Mouse (Mus musculus) fat pad, adult 2 months (tissue): ENCODE data around the gene Trex1.

ENCODE experiments used
- DNase-seq: peaks from one replicate; pipeline ENCODE4 v3.0.0-alpha.2; 2011; ENCODE audit warnings: low read depth, low spot score; ENCODE audit errors: extremely low read depth

The Trex1 gene

DNA sequence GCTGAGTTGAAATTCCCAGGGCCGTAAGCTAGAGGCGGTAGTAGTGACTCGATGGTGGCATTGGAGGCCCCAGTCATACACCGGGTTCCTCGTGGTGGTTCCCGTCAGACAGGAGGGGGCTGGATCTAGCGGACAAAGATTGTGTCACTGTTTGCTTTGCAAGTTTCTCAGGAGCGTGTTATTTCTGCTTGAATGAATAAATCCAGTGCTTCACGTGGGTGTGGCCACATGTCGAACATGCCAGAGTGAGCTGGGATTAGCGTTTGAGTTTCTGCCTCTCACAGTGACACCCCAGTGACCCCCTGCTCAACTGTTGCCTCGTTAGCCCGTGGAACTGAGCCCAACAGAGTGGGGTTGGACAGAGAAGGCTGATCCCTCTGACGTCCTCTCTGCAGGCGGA, 30.9 kb upstream of the Trex1 start:
- DNase-seq = no peak

DNA sequence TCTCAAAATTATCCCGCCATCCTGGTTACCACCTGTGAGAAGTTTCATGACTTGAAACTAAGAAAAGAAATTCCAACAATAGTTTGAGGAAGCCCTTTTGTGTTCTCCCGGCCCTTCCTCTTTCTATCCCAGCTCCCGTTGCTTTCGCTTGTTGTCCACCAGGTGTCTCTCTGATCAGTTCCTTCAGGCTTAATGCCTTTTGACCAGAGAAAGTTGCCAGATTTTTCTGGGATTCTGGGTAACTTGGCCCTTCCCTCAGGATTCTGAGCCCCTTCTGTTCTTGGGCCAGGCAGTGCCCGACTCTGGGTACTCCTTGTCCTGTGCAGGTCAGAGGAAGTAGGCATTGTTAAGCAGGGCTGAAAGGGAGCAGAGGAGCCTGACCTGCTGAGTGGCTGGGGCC, 28.5 kb upstream of the Trex1 start:
- DNase-seq = no peak

DNA sequence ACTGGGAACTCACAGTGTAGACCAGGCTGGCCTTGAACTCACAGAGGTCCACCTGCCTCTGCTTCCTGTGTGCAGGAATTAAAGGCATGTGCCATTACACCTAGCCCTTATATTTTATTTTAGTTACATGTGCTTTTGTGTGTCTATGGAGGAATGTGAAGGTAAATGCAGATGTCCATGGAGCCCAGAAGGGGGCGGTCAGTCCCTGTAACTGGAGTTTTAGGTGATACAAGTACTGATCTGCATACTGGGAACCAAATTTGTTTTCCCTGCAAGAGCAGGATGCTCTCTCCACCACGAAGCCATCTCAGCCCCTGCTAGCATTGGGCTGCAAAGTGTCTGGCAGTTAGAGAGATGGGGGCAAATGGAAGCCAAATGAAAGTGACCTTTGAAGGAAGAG, 25.4 kb upstream of the Trex1 start:
- DNase-seq = no peak

DNA sequence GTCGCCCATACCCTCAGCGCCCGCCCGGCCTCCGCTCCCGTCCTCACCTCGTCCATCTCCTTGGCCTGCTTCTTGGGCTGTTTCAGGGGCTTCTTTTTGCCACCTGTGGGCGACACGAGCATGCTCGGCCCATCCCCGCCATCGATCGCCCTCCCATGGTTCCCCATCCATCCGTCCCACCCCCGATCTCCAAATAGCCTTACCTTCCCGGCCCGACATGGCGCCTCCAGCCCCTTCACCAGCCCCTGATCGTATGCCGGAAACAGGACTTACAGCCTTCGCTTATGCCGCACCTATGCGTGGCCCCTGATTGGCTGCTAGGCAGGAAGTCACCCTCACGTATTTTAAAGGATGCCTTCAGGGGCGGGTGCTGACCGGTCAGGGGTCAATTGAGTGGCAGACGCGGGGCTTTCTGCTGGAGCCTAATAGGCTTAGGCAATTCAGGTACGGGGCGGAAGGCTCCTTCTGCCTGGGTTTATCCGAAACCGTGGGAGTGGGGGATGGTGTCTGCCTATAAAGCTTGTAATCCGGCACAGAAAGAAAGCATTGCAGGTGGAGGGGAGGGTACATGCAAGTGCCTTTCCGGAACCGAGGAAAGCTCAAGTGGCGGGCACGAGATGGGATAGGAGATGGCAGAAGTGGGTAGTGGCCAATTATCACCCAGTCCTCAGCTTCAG, 22.7 kb upstream of the Trex1 start, which contains the start of the genes Ccdc51 and Tma7:
Gene Ccdc51 (plus strand): TSS at position 370 of the 677 bp plus-strand sequence.
Gene Tma7 (minus strand): TSS at position 464 of the 677 bp plus-strand sequence.
- no peak for DNase-seq

DNA sequence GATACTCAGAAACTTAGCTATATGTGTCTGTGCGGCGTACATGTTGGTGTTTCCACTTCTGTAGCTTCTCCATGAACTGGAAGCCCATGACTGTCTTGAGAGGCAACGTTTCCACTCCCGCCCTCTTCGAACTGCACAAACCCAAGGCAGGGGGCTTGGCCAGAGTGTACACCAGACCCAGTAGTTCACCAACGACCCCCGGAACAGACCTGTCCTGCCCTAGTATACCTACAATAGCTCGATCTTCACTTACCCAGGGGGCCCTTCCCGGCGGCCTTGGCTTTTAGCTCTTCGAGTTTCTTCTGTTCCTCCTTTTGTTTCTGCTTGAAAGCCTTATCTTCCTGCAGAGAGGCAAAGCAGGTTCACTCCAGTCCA, 22.2 kb upstream of the Trex1 start:
- DNase-seq = no peak

DNA sequence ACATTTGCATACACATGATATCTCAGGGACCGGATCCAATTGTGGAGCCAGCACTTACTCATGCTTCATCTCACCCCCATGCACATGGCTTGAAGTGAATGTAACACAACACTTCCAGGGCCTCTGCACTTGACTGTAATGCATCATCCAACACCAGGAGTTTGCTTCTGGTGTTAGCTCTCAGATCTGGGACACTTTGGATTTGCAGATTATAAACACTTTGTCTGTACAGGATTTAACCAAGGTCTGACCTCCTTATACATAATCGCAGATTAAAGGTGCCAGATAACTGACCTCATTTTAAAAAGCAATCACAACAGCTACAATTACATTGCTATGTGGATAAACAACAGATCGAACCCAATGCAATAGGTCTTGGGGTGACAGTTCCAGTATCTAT, 21.0 kb upstream of the Trex1 start:
- DNase-seq = no peak

DNA sequence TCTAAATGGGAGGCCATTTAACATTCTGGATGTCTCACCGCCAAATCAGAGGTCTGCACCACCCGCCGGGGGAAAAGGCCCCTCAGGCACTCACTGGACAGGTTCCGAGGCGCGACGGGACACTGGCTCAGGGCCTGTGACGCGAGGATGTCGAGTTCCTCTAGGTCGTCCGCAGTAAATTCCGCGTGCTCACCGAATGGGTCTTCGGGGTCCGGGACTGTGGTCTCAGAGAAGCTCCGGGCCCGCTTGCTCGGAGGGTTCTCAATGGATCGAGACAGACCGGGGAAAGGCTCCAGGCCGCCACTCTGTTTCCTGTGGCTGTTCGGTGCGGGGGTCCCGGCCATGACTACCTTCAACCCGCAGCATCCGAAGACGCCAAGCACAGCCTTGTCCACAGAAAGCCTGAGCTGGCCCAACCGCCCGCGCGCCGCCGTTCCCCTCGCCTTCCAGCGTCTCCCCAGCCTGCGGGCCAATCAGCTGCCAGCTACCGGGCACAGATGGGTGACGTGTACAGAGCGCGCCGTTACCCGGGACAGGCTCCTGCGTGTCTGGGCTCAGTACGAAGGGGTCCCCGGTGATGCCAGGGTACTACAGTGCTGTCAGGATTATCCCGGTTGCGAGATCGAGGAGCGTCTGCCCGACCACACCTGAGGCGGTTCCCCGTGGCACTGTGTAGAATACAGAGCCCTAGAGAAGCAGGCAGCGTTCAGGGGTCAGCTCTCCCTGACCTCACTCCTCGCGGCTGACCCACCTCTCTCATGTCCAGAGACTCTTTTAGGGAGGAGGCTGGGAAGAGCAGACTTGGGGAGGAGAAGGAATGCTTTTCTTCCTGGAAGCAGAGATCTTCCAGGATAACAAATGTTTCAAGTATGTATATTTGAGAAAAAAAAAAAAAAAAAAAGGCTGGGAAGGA, 14.4 kb upstream of the Trex1 start, which contains the start of gene Atrip:
Gene Atrip (minus strand): TSS at position 464 of the 913 bp plus-strand sequence.
- no peak for DNase-seq

DNA sequence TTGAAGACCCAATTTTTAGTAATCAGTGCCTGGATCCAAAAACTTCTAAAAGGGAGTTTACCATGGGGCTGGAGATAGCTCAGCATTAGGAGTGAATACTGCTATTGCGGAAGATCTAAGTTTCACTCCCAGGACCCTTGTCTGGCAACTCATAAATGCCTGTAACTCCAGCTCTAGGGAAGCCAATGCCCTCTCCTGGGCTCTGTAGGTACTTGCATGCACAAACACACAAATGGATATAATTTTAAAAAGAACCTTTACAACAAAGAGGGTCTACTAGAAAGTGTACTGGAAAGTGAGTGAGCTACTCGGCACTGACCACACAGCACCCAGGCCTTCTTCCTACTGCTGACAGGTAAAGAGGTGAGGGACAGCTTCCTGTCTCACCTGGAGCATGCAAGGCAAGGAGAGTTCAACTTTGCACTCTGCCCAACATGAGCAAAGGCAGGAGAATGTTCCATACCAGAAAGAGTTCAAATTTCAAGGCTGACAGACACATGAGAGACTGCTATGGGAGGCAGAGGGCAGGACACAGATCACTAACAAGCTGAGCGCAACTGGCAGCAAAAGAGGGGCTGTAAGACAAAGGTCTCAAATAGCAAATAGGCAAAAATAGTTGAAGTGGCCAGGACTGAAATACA, 8.7 kb upstream of the Trex1 start:
- DNase-seq = no peak

DNA sequence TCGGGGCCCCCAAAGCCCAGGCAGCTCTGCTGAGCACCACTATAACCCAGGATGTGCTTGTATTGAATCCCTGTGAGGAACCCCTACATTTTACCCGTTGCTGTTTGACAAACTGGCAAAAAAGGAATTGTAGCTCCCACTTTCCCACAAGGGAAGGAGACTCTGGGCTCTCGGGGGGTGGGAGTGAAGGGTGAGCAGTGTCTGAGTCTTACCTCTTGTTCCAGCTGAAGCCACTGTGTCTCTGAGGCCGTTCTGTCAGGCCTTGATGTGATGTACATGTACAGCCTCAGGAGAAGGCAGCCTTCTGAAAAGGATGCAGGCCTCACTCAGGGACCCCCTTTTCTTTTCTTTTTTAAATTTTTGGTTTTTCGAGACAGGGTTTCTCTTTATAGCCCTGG, 1.4 kb upstream of the Trex1 start:
- no peak for DNase-seq

DNA sequence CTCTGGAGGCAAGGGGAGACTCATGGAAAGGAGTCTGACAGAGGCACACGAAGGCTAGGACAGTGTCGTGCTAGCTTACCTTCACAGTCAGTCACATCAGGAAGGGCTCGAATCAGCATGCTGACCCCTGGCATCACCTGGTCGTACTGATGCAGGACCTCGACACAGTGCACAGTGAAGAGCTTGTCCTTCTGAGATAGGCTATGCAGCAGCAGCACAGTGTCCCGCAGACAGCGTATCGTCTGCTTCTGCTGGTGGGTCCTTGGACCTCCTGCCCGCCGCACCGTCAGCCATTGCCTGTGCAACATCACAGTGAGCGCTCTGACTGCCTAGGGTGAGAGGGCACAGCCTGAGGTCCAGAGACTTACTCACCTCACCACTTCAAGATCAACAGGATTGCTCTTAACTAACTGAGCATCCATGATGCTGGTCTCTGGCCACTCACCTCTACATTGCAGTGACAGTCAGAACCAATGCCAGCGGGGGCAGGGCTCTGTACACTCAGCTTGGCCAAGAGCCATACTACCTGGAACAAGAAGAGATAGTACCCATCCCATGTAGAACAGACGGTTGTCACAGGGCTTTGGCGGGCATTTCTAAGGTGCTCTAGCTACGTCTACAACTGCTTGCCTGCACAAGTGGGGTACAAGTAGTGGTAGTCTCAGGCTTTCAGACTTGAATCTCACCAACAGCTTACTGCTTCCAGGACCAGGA, 807 bp upstream of the Trex1 start:
- no peak for DNase-seq

DNA sequence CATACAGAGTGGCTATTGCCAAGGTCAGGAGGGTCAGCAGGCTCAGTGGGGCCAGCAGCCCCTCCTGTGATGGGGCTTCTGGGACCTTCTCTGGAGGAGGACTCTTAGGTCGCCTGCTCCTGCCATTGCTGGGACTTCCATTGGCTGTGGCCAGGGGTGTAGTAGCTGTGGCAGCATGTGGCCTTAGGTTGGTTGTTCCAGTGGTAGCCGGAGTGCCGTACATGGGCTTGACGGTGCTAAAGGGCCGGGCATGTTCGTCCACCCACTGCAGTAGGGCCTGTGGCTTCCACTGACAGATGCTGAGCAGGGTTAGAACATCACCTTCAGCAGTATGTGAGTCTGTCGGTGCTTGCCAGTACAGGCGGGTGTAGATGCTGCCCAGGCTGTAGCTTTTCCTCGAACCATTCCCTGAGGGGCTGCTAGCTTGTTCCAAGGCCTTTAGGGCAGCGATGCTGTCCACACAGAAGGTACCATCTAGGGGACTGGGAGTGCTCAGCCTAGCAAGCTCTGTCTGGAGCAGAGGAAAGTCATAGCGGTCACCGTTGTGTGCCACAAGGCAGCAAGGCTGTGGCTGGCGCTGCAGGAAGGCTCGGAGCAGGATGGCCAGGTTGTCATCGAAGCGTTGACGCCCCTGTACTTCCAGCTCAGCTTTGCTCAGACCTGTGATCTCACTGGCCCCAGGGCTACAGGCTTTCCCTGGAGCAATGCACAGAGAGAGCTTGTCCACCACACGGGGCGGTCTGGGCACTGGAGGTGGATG, 1.3 kb downstream of the Trex1 start:
- DNase-seq = no peak

DNA sequence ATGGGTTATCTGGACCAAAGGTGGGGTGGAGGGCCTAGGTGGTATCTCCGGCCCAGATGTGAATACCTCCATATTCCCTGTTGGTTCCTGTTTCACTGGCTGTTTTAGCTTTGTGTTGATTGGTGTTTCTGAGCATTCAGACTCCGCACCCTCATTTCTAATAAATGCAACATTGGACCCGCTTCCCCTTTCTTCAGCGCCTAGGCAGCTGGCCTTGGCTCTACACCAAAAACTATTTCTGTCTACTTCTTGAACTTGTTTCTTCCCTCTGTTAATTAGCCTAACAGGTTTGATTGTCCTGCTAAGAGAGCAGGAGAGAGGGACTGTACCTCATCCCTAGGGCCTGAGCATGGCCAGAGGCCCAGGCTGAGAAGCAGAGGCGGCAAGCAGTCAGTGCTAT, 2.0 kb downstream of the Trex1 start:
- DNase-seq = no peak

DNA sequence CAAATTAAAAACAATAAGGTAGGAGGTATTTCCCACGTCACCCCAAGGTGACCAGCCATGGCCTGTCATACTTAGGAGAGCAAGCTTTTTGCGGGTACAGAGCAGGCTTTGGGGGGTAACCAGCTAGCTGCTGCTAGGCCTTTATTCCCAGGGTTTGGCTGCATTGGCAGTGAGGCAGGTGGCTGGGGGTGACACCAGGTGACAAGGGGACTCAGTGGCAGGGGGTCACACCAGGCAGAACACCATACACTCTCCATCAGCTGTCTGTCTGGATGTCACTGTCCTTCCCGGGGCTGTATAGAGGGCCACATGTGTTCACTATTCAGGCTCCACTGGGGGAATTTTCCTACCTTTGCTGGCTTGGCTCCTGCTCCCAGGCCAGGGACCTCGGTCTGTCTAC, 2.6 kb downstream of the Trex1 start:
- no peak for DNase-seq

DNA sequence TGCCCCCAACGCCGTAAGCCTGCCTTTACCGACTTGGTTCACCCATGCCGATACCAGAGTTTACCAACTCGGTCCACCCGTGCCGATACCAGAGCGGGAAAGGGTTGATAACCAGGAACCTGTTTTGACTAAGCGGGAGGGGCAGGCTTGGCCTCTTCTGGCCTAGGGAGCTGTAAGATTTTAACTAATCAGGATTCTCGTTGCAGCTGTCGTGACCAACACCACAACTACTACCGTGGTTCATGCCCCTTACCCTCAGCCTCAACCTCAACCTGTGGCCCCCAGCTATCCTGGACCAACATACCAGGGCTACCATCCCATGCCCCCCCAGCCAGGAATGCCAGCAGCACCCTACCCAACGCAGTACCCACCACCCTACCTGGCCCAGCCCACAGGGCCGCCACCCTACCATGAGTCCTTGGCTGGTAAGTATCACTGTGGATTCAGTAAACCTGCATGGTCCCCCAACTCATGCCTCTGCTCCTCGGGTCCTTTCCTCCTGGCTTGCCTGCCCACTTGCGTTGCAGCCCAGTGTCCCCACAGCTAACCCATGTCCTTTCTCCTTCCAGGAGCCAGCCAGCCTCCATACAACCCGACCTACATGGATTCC, 3.3 kb downstream of the Trex1 start:
- no peak for DNase-seq

DNA sequence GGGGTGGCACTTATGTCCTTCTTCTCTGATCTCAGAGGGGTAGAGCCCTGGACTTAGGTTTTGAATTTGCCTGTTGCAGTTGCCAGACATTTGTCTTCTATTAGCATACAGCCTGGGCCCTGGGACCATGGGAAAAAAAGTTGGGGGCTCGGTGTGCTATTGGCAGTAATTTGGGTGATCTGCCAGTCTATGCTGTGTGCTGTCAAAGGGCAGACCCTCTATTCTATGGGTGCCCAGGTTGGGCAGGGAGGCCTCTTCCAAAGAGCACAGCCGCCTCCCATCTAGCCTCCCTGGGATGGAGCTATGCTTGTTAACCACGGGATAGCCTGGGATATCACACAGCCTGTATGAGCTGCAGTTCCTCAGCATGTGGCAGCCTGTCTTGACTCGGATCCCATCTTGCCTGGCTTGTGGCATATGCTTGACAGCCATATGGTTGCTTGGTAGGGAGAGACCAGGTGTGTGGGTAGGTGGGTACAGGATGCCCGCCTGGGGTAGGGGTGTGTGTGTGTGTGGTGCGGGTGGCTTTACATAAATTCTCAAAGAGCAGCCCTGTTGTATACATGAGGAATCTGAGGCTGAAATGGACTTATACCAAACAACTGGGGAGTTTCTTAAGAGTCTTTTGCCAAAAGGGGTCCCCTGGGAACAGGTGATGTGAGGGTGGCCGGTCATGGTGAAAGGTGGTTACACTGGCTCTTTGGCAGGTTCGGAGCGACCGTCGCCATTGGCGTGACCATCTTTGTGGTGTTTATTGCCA, 4.1 kb downstream of the Trex1 start:
- no peak for DNase-seq

DNA sequence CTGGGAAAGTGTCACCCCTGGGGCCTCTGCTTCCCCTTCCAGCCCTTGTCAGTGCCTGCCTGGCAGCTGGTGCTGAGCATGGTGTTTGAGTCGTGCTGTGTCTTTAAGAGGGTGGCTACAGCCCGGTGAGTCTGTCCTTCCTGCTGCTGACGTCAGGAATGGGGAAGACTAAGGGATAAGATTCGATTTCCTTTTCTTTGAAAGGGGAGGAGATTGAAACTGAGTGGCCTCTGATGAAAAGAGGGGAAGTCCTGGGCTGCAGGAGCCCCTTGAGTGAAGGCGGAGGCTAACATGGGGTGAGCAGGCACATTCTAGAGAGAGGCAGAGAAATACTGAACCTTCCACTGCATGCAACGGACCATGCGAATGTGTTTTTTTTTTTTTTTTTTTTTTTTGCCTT, 4.8 kb downstream of the Trex1 start:
- DNase-seq = peak; percentile 49

DNA sequence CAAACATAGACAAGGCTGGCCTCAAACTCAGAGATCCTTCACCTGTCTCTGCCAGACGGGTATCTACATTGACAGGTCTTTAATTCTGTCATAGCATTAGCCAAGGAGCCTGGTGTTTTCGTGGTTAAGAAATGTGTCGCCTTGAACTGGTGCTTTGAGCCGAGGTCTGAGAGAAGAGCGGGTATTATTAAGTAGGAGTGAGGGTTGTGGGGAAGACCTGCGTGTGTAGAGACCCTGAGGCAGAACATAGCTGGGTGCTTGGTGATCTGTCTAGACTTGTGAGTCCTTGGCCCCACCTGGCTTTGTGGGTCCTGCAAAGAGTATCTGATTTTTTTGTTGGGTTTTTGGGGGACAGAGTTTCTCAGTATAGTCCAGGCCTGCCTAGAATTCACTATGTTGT, 5.7 kb downstream of the Trex1 start:
- no peak for DNase-seq

DNA sequence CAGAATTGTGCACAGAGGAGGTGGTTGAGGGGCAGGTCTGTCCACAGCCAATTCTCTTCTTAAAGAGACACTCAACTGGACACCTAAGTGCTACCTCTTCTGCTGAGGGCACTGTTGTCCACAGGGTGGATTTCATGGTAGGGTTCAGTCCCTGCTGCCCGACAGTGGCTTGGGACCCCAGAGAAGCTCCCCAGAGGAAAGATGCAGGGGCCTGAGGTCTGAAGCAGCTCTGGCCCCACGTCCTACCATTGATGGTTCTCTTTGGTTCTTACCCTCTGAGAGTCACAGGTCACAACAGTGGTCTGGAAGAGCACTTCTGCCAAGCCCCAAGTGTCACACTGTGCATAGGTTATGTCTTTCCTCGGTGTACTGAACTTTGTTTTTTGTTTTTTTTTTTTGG, 6.2 kb downstream of the Trex1 start:
- DNase-seq = no peak
